Mouse (Mus musculus) mesoderm, embryonic 11.5 days (tissue): ENCODE results near the gene Mapk9.

Experiments used
- DNase-seq: peaks from one replicate; pipeline ENCODE4 v3.0.0-alpha.2; 2012; ENCODE audit warnings: low read depth, low spot score

Mapk9 gene

DNA sequence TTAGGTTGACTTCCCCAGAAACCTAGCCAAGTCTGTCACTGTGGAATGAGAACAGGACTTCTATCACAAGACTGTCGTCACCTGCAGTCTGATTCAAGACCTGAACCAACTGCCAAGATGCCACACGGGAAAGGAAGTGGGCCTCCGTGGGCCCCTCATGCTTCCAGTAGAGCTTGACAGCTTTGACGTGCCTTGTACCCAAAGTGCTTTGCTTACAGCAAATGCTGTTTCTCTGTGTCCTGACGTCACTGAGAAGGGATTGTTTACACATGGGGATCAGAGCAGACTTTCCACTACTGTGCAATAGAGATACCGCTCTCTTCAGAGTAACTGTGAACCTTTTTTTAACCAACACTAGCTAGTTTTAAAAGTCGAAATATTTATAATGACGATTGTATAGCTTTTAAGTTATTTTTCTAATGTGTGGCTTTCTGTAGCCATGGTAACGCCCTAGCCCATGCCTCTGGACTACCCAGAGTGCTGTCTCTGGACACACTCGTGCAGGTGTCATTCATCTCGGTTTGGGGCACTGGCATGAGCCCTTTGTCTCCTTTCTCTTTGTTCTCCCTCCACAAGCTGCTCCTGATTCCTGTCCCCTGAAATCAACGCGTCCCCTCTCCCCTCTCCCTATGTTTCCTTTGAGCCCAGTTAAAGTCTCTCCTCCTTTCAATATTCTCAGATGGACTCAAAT, 8.7 kb upstream of the Mapk9 start:
- no peak for DNase-seq

DNA sequence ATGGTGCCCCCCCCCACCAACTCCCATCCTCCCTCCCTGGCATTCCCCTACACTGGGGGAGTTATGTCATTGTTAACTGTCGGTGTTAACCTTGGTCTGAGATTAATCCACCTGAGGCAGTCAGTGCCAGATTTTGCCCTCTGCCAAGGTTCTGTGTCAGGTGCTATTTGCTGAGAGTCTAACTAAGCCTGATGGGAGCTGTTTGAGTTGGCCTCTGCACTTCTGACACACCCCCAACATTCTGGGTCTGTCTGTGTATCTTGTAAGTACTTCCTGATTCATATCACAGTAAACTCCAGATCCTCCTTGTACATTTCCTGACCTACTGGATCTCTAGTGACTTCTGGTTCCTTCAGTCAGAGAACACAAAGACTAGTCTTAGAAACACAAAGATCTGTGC, 5.9 kb upstream of the Mapk9 start:
- no peak for DNase-seq

DNA sequence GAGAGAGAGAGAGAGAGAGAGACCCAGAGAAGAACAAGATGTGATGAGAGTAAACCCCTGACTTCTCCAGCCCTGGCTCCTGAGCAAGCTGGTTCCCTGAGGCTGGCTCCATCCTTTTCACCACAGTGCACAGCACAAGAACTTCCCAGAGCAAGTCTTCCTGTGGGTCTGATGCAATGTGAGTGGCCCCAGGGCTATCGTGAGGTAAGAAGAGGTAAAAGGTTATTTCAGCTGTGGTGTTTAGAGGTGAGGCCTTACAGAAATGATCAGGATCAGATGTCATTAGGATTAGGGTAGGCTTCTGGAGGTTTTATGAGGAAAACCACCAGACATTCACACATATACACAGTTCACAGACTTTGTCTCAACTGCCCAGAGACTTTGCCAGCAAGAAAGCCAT, 4.7 kb upstream of the Mapk9 start:
- DNase-seq: no peak

DNA sequence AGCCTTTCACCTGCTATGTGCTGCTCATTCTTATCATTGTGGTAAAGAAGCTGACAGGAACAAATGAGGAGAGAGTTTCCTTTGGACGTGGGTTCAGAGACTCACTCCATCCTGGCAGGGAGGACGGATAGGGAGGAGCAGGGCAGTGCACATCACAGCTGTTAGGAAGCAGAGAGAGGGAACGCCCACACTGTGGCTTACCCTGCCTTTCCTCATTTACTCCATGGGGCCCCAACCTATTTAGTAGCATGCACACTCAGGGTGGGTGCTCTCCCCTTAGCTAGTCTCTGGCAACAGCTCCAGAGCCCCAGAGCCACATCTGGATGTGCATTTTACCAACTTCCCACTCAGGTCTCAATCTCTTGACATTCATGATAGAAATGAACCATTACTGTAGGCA, 3.8 kb upstream of the Mapk9 start:
- no peak for DNase-seq

DNA sequence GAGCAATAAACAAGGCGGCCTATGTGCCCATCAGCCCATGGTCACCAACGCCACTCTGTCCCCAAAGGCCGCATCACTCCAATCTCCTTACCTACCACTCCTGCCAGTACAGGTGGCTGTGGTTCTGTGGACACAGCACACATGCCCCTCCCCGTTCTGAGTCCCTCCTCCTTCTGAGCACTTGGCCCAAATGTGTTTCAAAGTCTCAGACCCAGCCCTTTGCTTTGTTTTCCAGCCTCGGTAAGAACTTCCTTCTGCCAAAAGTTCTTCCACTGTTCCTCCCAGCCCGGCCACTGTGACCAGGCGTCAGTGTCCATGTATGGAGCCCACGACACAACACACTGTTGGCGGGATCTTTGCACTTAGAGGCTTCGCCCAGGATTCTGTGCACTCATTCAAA, 2.2 kb upstream of the Mapk9 start:
- no peak for DNase-seq

DNA sequence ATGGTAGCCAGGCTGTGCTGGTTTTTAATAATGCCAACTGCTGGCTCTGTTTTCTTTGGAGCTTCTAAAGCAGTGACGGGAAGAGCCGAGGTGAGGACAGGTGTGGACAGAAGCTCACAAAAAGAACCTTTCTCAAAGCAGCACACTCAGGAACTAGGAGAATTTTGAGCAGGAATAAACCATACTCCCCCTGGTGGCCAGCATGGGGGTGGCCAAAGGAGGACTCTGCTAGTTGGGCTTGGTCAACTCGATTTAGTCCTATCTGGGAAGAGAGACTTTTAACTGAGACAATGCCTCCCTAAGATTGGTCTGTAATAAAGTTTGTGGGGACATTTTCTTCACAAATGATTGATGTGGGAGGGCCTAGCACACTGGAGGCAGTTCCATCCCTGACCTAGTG, 1.6 kb upstream of the Mapk9 start:
- DNase-seq: peak; percentile 69

DNA sequence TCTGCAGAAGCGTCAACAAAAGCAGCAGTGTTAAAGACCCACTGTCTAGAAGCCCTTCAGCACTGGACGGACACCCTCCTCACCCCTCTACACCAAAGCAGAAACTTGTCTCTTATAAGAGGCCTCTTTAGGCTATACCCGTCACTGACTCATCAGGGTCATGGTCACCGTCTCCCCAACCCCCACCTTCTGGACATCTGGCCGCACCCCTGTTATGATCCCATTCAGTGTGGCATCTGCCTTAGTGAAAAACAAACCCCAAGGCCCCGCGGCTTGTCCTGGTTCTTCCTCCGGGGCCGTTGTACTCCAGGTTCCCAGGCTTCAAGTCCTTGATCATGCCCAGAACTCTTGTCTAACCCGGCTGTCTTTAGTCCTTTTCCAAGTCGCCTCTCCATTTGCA, 593 bp upstream of the Mapk9 start:
- no peak for DNase-seq

DNA sequence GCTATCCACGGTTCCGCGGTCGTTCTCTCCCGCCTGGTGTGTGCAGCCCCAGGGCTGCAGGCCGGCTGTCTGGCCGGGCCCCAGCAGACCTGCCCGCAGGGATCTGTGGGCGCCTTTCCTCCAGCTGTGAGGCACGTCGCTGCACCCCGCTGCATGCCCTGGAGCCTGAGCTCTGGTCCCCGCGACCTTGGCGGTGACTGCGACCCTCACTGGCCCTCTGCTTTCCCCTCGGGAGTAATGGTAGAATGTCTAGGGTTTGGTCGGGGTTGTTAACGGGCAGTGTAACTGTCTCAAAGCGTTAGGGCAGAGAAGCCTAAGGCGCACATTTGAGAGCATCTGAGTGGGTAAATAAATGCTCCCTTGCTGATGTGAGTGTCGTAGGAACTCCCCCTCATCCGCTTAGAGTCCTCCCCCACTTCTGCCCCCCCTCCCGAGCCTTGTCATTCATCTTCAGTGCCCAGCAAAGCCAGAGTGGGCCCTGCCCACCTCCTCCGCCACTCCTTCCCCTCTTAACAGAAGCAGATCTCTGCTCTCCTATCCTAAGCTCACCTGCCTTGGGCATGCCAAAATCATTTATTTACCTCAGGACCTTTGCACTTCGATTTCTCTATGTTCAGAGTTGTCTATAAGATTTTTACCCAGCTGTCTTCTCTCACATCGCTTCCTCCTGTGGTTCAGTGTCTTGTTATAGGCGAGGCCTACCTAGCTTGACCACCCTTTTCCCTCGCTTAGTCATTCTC, 690 bp downstream of the Mapk9 start:
- peak; percentile 45 for DNase-seq

DNA sequence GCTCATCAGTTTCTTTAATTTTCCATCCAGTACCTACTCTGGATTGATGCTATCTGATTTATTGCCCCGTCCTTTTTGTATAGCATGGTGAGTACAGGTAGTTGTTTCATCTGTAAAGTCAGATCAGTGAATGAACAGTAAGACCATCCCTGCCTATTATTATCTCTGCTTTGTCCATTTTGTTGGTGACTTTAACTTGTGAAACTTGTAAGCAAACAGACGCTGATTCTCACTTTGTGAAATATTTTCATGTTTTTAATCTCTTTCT, 1.2 kb downstream of the Mapk9 start:
- DNase-seq: no peak

DNA sequence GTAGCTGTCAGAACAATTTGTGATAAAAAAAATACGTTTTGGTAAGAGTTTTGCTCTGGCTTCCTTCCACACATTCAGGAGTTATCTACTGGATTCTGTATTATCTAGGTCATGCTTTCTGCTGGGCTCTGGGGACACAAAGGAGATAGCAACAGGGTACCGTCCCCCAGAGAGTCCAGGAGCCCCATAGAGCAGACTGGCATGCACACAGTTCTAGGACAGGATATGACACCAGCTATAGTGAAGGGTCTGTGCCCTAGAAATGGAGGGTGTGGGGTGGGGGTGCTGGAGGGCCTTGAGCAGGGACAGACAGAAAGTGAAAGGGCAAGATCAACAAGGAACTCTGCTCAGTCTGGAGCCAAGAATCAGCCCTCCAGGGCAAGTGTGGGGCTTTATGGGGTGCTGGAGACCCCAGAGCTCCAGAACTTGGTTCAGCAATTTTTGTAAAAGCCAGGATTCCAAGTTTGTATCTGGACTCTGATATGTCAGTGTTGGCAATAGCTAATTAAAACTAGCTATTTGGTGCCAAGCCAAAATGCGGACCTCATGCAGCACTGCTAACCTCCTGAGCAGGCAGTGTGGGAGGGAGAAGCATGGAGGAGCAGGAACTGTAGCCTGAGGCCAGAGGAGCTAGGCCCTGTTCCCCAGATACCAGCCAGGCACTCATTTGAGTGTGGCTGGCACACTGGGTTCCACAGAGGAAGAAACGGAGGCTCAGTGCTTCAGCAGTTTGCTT, 1.7 kb downstream of the Mapk9 start:
- DNase-seq: no peak

DNA sequence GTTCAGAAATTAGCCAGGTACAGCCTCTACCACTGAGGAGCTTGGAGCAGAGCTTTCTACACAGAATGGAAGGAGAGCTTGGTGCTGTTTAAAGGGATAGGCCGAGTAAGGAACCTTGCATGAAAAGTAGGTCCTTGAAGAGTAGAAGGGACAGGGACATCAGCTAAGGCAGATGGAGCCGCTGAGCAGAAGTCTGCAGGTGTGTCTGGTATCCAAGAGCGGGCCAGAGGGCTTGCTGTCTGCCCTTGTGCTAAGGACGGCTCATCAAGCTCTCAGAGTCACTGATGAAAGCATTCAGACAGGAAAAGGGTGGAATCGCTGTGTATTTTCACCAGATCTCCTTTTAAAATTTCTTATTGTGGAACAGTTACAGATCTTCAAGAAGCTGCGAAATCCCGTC, 3.8 kb downstream of the Mapk9 start:
- no peak for DNase-seq

DNA sequence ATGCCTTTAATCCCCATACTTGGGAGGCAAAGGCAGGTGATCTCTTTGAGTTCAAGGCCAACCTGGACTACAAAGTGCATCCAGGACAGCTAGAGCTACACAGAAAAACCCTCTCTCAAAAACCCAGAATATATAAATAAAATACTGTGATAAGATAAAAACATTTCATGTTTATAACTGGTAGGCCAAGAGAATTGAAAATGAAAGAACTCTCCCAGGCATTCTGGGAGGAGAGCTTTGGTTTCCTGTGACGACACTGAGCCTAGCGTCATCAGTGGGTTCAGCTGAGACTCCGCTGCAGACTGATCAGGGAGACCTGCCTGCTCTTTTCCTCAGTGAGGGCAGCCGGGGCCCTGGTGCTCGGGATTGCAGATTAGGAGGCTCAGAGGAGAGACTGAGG, 8.6 kb downstream of the Mapk9 start:
- DNase-seq: no peak

DNA sequence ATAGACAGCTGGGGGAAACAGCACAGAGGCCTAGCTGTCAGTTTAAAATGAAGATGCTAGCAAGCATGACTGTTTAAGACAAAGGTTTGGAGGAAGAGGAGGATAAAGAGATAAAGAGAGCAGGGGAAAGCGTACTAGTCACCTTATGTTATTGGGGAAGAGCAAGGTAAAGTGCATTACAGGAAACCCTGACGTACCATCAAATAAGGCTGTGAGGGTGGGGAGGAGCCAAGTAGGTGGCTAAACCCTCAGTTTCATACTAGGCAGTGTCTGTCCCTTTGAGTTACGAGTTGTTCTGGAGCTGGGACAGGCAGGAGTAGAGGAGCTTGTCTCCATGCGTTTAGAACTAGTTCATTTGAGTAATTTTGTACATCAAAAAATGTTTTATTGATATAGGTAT, 14.6 kb downstream of the Mapk9 start:
- no peak for DNase-seq

DNA sequence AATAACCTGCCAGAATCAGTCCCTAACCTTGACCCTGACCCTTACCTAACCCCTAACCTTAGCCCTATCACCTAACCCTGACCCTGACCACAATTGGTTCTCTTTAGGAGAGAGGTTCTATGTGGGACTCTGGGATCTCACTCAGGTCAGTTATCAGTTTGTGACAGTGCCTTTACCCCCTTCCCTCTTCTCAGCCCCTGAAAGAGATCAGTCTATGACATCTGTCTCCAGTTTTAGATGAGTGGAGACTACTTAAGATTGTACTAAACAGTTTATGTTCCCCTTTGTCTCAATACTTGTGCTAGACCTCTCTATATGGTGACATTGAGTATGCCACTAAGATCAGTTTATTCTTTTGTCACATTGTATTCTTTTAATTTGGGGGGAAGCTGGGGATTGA, 17.4 kb downstream of the Mapk9 start:
- no peak for DNase-seq

DNA sequence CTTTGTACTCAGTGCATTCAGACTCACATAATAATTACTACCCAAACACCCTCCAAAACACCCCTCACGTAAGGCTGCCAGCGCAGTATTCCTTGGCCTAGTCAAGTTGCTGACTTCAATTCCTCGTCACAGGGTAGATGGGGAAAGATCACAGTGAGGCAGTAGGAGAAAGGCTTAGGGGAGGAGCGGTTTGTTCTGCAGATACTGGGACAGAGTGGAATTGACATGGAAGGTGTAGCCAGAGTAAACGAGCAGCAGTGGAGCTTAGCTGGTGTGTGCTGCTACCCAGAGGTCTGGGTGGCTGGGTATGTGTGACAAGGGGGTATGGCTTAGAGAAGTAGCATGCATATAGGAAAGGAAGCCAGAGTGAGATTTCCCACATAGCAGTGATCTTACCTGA, 20.8 kb downstream of the Mapk9 start:
- DNase-seq: no peak

DNA sequence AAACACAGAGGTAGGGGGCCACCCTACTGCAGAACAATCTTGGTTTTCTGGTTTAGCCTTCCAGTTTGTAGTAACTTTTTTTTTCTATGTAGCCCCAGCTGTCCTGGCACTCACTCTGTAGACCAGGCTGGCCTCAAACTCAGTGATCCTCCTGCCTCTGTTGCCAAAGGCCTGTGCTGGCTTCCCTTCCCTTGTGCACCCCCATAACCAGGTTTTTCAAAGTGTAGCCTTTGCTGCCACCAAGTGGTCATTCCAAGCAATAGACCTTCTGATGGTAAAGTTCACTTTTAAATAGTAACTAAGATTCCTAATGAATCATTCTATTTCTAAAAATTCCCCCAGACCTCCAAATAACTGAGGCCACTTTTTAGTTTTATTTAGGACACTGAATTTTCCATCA, 23.2 kb downstream of the Mapk9 start:
- peak; percentile 63 for DNase-seq

DNA sequence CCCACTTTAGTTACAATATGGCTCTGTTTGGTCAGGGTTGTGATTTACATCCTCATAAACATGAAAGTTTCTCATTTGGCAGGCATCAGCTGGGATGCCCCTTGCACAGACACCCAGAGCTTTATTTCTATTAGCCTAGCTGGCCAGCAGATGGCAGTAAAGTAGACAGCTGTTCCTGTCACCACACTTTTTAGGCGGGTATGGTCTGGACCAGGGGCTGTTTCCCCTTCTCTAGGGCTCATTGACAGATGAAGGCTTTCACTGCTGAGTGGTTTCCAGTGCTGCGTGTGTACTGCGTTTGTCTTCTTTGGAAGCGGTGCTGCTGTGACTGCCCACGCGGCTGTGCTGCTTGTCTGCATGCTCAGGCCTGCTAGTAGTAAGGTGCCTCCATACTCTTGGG, 25.4 kb downstream of the Mapk9 start:
- DNase-seq: peak; percentile 72

DNA sequence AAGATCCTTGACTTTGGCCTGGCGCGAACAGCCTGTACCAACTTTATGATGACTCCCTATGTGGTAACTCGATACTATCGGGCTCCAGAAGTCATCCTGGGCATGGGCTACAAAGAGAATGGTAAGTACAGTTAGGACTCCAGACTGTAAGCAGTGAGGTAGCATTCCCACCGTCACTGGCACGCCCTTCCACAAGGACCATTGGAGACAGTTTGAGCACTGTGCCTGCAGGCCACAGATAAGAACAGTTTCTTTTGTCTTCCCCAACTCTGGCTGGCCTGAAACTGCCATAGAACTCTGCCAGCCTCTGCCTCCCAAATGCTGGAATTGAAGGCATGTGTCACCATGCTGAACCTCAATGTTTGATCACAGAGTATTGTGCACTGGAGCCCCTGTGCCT, 26.2 kb downstream of the Mapk9 start:
- no peak for DNase-seq

DNA sequence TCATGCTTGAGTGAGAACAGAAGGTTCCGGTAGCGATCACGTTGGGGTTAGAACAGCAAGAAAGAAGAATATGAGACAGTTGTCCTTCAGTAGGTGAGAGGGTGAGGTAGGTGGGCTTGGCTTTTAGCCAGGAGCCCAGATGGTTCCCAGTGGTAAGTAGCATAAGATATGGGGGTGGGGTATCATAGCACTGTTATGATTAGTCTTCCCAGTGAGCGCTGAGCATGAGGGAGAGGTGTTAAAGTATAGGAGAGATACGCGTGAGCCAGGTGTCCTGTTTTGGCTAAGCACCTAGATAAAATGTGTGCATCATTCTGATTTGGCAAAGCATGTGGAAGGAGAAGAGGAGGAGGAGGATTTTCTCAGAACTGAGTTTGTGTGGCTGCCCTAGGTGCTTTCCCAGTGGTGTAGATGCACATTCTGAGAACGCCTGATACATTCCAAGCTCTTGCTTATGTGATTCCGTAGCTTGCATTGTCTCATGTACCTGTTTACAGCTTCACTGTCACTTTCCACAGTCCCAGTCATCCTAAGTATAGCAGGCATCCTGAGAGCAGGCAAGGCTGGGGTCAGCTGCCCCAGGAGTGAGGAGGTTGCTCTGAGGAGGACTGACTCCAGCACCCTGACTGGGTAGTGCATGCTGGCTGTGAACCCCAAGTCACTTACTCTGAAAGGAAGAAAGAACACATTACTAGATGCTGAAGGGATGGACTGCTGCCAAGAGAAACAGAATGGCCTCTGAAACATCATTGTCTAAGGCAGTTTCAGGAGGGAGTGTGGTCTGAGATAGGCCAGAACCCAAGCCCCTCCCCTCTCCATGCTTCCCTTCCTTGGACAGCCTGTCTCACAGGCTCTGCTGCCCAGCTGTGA, 30.6 kb downstream of the Mapk9 start:
- peak; percentile 28 for DNase-seq

DNA sequence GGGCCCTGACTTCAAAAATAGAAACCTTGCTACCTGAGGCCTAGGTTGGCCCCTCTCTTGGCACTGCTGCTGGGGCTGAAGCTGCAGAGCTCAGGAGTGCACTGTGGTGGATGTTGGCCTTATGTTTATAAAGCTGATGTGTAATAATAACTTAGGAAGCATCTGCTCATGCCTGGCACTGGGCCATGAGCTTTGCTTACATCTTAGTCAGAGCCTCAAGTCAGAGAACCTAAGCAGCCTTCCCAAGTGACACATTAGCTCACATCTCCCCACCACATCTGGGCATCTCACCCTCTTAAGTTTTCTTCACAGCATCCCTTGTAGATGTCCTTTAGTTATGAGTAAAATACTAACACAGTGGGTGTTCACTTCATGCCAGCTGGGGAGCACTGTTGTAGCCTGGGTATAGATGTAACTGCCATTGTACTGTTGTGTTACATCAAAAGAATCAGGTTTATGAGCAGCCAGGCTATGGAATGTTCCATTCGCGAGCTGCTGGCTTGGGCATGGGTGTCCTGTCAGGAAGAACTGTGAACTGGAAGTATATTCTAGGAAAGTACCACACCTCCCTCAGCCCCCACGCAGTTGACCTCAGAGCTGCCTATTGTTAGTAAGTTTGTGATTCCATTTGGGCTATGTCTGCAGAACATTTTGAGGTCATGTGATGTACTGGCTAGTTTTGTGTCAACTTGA, 33.5 kb downstream of the Mapk9 start:
- DNase-seq: no peak

DNA sequence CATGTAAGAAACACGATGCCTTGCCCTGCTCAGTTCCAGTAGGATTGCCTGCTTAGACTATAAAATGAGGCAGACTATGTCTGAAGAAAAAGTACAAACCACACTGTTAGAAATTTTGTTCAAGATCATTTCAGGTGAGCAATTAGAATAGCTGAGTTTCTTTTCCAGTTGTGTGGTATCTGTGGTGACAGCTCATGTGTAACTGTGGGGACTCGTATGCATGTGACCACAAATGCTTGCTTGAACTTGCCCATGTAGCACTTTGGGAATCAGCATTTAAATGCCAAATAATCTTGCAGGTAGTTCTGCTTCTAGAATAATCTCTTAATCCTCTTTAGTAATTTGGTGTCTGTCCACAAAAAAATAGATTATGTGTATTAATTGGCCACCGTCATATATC, 36.8 kb downstream of the Mapk9 start:
- no peak for DNase-seq

DNA sequence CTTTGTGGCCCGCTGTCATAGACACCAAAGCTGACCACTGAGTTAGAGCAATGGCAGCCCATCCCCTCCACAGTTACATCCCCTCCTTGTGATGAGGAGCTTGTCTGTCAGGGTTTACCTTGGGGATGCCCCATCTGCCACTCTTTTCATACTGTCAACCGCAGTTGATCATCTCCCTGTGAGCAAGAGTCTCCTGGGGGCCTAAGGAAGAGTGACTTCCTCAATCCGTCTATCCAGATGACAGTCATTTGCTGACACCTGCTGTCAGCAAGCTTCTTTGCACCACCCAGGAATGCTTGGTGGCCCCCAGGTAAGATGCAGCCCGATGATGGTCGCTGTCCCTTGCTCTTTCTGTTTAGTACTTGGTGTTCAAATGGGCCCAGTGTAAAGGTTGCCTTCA, 41.9 kb downstream of the Mapk9 start:
- DNase-seq: no peak
